Mouse (Mus musculus): ENCODE results near the gene Btf3. TPM values are rescaled to one million over a fixed set of nuclear protein-coding genes. Genes with fewer than 3 reads are reported as not detected.

Gene Btf3
- polyA plus RNA-seq, 1 experiment from 2014 or later, result 652 TPM

DNA sequence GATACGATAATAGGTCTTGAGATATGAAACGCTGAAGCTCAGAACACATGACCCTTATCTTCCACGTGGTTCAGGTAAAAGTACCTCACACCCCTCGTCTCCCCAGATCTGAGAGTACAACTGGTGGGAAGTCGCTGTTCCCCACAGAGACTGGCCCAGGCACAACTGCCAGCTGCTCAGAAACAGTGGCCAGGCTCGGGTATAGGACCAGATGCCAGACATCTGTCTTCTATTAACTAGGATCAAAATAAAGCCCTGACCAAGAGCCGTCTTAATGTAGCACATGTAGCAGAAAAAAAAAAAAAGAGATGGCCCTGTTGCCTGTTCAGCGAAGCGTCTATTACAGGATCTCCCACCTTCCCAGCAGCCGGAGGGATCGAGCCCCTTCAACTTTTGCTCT lies 8.2 kb upstream of the Btf3 start:
- no peak overlapping the region for H3K9ac ChIP-seq
- no peak overlapping the region for H3K4me2 ChIP-seq
- H3K27ac ChIP-seq, result no peak overlapping the region
- 82% methylated on average over 11 of the region's 11 CpGs for WGBS
- H3K36me3 ChIP-seq, result no peaks in the 10 kb centered on the region
- no peak overlapping the region for H3K4me3 ChIP-seq
- no peaks in the 10 kb centered on the region for H3K4me1 ChIP-seq
- no peaks in the 10 kb centered on the region for H3K9me3 ChIP-seq
- ATAC-seq (ENCODE audit: borderline replicate concordance, extremely low read depth, low FRiP score, low TSS enrichment), result no peak
- no peaks in the 10 kb centered on the region for H3K27me3 ChIP-seq

DNA sequence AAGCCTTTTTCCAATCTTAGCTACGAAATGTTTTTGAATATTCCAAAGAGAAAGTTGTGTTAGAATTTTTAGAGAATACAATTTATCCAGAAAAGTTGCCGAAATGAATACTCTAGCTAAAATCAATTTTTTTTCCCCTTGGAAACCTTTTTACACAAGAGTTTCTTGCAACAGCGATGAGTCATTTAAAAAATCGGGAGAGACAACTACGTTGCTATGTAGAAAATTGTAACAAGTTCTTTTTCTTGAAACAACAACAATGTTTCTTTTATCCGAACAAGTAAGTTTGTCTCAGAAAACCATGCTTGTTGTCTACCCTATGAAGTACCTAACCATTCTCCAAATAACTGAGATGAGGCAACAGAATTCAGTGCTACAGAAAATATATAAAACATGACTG lies 1.1 kb upstream of the Btf3 start:
- Histone ChIP-seq H3K9ac (no peak overlapping the region), H3K4me3 (no peak overlapping the region; the same call in 1 of the 2 replicates), H3K4me1 (peaks cover 11% of the 10 kb centered on the region), H3K27ac (no peak overlapping the region), H3K36me3 (peaks cover 7% of the 10 kb centered on the region; the same call in 1 of the 2 replicates), H3K4me2 (peak overlapping the region; percentile 67; the same call in 1 of the 2 replicates), H3K9me3 (no peaks in the 10 kb centered on the region), H3K27me3 (no peaks in the 10 kb centered on the region)
- no peak for ATAC-seq (ENCODE audit: borderline replicate concordance, extremely low read depth, low FRiP score, low TSS enrichment)
- WGBS, result 80% methylated on average over 6 of the region's 6 CpGs

DNA sequence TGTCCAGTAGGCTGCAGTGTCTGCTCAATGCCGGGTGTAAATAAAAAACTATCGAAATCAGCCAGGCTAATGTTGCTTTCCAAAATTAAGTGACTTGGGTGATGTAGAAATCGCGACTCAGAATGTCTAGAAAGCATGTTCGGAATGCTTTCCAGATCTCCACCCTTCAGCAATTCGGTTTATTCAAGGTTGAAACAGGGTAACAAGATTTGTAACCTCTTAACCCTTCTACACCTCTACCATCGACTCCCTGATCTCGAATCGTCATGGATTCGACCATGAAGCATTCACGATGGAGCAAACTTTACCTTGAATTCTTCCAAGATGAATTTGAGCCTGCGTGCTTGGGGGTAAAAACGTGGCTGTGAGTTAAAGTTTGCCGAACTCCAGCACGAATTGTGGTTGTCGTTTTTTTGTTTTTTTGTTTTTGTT lies 456 bp upstream of the Btf3 start:
- no peak for ATAC-seq (ENCODE audit: borderline replicate concordance, extremely low read depth, low FRiP score, low TSS enrichment)
- Histone ChIP-seq H3K4me1 (peaks cover 11% of the 10 kb centered on the region), H3K4me3 (peak overlapping the region; percentile 94), H3K27ac (peak overlapping the region; percentile 87), H3K9me3 (no peaks in the 10 kb centered on the region), H3K36me3 (peaks cover 12% of the 10 kb centered on the region; the same call in 1 of the 2 replicates), H3K9ac (peak overlapping the region; percentile 98), H3K27me3 (no peaks in the 10 kb centered on the region), H3K4me2 (peak overlapping the region; percentile 67)
- 2% methylated on average over 16 of the region's 16 CpGs for WGBS

DNA sequence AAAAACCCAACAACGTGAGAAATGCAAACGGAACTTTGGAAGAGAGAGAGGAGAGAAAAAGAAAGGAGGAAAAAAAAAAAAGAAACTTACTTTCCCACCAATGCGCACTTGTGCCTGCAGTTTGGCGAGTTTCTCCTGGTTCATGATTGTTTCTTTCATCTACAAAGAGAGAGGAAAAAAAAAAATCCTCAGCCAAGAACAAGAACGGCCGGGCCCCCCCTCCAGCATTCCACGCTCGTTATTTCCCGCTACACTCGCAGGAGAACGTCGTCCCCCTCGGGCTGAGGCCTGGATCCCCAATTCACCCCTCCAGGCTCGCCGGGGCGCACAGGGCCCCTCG lies 696 bp downstream of the Btf3 start:
- under 1% methylated on average over 17 of the region's 17 CpGs for WGBS
- peaks cover 24% of the 10 kb centered on the region for H3K36me3 ChIP-seq
- peaks cover 14% of the 10 kb centered on the region for H3K4me1 ChIP-seq
- H3K4me3 ChIP-seq, result peak overlapping the region; percentile 94
- H3K27ac ChIP-seq, result peak overlapping the region; percentile 87
- H3K27me3 ChIP-seq, result no peaks in the 10 kb centered on the region
- H3K9ac ChIP-seq, result peak overlapping the region; percentile 98
- no peak for ATAC-seq (ENCODE audit: borderline replicate concordance, extremely low read depth, low FRiP score, low TSS enrichment)
- peak overlapping the region; percentile 60 for H3K4me2 ChIP-seq
- H3K9me3 ChIP-seq, result no peaks in the 10 kb centered on the region

DNA sequence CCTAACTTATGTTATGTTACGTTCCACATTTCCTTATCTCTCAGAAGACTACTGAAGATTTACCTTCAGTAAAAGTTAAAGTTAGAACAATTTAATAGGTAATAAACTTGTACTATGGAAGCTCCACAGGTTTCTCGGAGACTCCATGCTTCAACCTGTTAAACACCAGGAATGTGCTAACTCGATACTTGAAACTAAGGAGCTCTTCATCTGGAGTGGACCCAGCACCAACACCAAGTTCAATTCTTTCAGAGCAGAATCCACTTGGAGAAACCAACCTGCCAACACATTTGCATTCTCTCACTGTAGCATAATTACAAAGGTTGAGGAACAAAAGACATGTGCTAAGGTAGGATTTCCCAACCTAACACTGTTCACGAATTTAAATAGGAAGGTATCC lies 1.7 kb downstream of the Btf3 start:
- Histone ChIP-seq H3K9me3 (no peaks in the 10 kb centered on the region), H3K4me1 (peaks cover 14% of the 10 kb centered on the region), H3K4me3 (peak overlapping the region; percentile 94), H3K27me3 (no peaks in the 10 kb centered on the region), H3K36me3 (peaks cover 34% of the 10 kb centered on the region), H3K9ac (no peak overlapping the region), H3K27ac (no peak overlapping the region), H3K4me2 (peak overlapping the region; percentile 60)
- no peak for ATAC-seq (ENCODE audit: borderline replicate concordance, extremely low read depth, low FRiP score, low TSS enrichment)
- WGBS, result 42% methylated on average over 4 of the region's 4 CpGs

DNA sequence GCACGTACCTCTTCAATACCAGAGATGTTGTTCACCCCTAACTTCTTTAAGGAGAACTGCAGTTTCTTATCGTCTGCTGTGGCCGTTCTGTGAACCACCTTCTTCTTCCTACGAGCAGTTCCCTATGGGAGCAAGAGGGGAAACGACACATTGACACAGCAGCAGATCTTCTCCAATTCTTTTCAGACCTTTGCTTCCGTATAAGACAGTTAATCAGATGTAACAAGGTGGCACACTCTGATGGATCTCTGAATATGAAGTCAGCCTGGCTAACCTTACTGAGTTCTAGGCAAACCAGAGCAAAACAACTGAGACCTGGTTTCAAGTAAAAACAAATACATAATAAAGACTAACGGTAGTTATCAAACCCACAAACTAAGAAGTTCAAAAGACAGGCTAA lies 3.2 kb downstream of the Btf3 start:
- no peak for ATAC-seq (ENCODE audit: borderline replicate concordance, extremely low read depth, low FRiP score, low TSS enrichment)
- Histone ChIP-seq H3K4me2 (no peak overlapping the region), H3K27ac (no peak overlapping the region), H3K4me3 (no peak overlapping the region), H3K9me3 (no peaks in the 10 kb centered on the region), H3K27me3 (no peaks in the 10 kb centered on the region), H3K9ac (no peak overlapping the region), H3K36me3 (peaks cover 45% of the 10 kb centered on the region), H3K4me1 (peaks cover 14% of the 10 kb centered on the region)
- 67% methylated on average over 7 of the region's 7 CpGs for WGBS

DNA sequence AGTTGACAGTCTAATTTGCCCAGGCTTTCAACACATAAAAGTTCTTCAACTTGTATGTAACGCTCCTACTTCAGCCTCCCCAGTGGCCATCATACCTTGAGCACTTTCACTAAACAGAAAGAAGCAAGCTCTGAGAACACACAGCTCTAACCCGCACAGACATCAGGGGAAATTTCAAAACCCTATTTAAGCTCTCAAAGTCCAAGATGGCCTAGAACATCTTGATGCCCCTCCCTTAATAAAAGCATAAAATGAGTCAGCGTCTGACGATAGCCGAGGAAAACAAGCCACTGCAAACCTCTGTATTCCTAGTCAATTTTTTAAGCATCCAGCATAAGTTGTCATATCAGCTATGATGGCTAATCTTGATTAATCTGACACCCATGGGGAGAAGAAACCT lies 5.2 kb downstream of the Btf3 start:
- H3K36me3 ChIP-seq, result peaks cover 54% of the 10 kb centered on the region
- no peak overlapping the region for H3K4me2 ChIP-seq
- no peak overlapping the region for H3K9ac ChIP-seq
- H3K4me3 ChIP-seq, result no peak overlapping the region
- H3K9me3 ChIP-seq, result no peaks in the 10 kb centered on the region
- H3K4me1 ChIP-seq, result peaks cover 19% of the 10 kb centered on the region
- H3K27me3 ChIP-seq, result no peaks in the 10 kb centered on the region
- no peak for ATAC-seq (ENCODE audit: borderline replicate concordance, extremely low read depth, low FRiP score, low TSS enrichment)
- no peak overlapping the region for H3K27ac ChIP-seq
- WGBS, result 93% methylated on average over 5 of the region's 5 CpGs

DNA sequence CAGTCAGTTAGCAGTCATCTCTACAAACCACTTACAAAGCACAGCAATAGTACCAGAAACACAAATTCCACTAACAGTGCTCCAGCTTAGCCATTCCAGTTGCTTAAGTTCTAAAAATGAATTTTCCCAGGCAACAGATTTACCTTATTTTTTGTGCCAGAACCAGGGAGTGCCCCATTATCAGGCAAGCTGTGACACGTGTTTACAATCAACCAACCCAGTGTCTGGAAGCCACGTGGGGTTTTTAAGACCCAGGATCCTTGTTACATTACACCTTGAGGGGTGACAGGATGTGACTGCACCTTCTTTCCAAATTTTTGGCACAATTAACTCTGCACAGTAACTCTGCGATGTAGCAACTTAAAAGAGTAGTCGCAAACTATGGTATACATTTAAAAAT lies 8.1 kb downstream of the Btf3 start:
- ATAC-seq (ENCODE audit: borderline replicate concordance, extremely low read depth, low FRiP score, low TSS enrichment), result no peak
- 75% methylated on average over 4 of the region's 4 CpGs for WGBS
- Histone ChIP-seq H3K4me1 (peaks cover 12% of the 10 kb centered on the region), H3K27ac (no peak overlapping the region), H3K27me3 (no peaks in the 10 kb centered on the region), H3K4me3 (no peak overlapping the region), H3K9me3 (no peaks in the 10 kb centered on the region), H3K4me2 (no peak overlapping the region), H3K36me3 (peaks cover 49% of the 10 kb centered on the region), H3K9ac (no peak overlapping the region)

DNA sequence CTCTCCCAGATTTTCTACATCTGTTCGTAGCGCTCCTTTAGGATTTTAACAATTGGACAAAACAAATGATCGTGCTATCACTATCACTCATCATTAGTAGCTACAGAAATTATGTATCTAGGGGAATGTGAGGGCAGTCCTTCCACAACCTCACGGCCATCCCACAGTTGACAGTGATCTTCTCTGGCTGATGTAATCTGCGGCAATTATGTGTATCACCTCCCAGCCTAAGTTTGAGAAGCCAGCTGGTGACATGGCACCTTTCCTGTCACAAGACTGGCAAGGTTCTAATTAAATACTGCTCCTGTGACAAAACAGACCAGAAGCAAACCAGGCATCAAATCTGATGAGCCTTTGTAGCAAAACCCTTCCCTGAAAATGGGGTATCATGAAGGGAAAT lies 8.8 kb downstream of the Btf3 start:
- Histone ChIP-seq H3K27ac (no peak overlapping the region), H3K4me2 (no peak overlapping the region), H3K4me1 (peaks cover 12% of the 10 kb centered on the region), H3K36me3 (peaks cover 48% of the 10 kb centered on the region), H3K27me3 (no peaks in the 10 kb centered on the region), H3K4me3 (no peak overlapping the region), H3K9me3 (no peaks in the 10 kb centered on the region), H3K9ac (no peak overlapping the region)
- no peak for ATAC-seq (ENCODE audit: borderline replicate concordance, extremely low read depth, low FRiP score, low TSS enrichment)
- WGBS, result 72% methylated on average over 5 of the region's 5 CpGs

DNA sequence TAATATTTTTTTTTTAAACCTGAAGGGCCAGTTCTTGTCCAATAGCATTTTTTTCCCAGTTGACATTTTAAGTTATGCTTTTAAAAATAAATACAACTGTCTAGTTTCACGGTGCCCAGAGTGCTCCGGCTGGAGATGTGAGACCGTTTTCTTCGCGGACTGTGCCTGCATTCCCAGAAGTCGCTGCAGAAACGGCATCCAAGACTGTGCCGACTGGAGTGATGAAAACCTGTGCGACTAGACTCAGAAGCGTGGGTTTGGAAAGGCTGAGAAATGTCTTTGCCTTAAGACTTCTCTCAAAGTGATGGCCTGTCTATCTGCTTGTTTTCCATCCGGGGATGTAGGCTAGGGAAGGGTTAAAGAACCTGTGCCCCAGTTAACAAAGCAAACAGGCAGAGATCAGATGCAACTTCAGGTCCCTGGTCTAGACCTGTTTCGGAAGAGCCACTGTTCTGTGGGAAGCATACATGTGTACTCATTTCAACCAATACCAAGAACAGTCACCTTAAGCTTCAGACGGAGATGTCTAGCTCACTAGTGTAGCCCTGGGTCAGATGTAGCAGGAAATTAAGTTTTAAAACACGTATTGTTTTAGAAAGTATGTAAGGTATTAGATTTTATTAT lies 9.8 kb downstream of the Btf3 start:
- H3K36me3 ChIP-seq, result peaks cover 39% of the 10 kb centered on the region
- H3K9me3 ChIP-seq, result no peaks in the 10 kb centered on the region
- no peak overlapping the region for H3K4me3 ChIP-seq
- peaks cover 11% of the 10 kb centered on the region for H3K4me1 ChIP-seq
- ATAC-seq (ENCODE audit: borderline replicate concordance, extremely low read depth, low FRiP score, low TSS enrichment), result no peak
- no peak overlapping the region for H3K27ac ChIP-seq
- 27% methylated on average over 14 of the region's 14 CpGs for WGBS
- no peaks in the 10 kb centered on the region for H3K27me3 ChIP-seq
- no peak overlapping the region for H3K9ac ChIP-seq
- peak overlapping the region; percentile 17; the same call in 1 of the 2 replicates for H3K4me2 ChIP-seq

DNA sequence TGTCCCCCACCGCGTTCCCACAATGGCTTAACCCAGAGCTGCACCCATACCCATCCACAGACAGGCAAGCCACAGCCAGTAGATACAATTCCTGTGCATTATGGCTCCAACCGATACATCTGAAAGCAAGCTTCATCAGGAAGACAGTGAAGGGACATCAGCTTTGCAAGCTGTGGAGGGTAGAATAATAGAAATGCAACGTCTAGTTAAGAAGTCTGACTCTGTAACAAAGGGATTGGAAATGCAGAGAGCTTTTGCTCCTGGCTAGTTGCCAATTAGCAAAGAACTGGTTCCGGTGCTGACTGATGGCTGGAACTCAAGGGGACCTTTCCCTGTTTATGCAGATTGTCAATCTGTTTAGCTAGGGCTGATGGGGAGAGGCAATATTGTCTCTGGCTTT lies 10.4 kb downstream of the Btf3 start:
- Histone ChIP-seq H3K36me3 (peaks cover 33% of the 10 kb centered on the region), H3K4me2 (peak overlapping the region; percentile 17; the same call in 1 of the 2 replicates), H3K9ac (no peak overlapping the region), H3K27me3 (no peaks in the 10 kb centered on the region), H3K4me3 (no peak overlapping the region), H3K9me3 (no peaks in the 10 kb centered on the region), H3K27ac (peak overlapping the region; percentile 32; the same call in 1 of the 2 replicates), H3K4me1 (peaks cover 9% of the 10 kb centered on the region)
- no peak; the same call in 1 of the 2 replicates for ATAC-seq (ENCODE audit: borderline replicate concordance, extremely low read depth, low FRiP score, low TSS enrichment)
- 21% methylated on average over 5 of the region's 5 CpGs for WGBS

DNA sequence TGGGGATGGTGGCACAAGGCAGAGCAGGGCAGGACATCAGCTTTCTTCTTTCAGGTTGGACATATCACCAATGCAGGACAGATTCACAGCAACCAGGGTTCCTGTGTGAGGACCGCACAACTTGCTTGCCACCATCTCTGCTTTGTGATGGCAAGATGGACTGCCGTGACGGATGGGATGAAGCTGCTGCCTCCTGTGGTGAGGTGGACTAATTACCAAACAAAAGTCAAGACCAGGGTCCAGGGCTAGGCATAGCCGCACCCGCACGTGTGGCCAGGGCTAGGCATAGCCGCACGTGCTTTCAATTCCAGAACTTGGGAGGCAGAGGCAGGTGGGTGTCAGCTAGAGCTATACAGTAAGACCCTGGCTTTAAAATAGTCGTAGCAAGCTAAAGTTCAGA lies 11.5 kb downstream of the Btf3 start:
- Histone ChIP-seq H3K9ac (no peak overlapping the region), H3K4me3 (no peak overlapping the region), H3K4me1 (peaks cover 9% of the 10 kb centered on the region), H3K9me3 (no peaks in the 10 kb centered on the region), H3K27ac (no peak overlapping the region), H3K36me3 (peaks cover 22% of the 10 kb centered on the region), H3K27me3 (no peaks in the 10 kb centered on the region), H3K4me2 (no peak overlapping the region)
- no peak for ATAC-seq (ENCODE audit: borderline replicate concordance, extremely low read depth, low FRiP score, low TSS enrichment)
- 90% methylated on average over 9 of the region's 9 CpGs for WGBS

All from lung, embryonic 15.5 days (tissue).